Mouse (Mus musculus): ENCODE data around the gene Tsc22d3. TPM values are rescaled to one million over a fixed set of nuclear protein-coding genes. Genes with fewer than 3 reads are reported as not detected.
"Not testable (repeated sequence)": the region's sequence is repeated elsewhere in the genome, so short reads cannot be mapped to it uniquely, and the experiment has no call there.

Tsc22d3 gene
- polyA plus RNA-seq, 2 experiments, result 52.9 to 96.0 TPM

- H3K4me1 ChIP-seq (ENCODE audit: control insufficient read depth, insufficient read depth, low read length), result no peaks in the 10 kb centered on the region
Observed at GRCm38 (mm10) chrX:140511687-140512651, 88.5 kb downstream of the Tsc22d3 start.

GRCm38 (mm10) chrX:140510696-140511429 lies 89.6 kb downstream of the Tsc22d3 start:
- H3K27me3 ChIP-seq (ENCODE audit: control insufficient read depth, insufficient read depth, low read length), result peaks cover 4% of the 10 kb centered on the region; the same call in 1 of the 2 replicates
- H3K4me1 ChIP-seq (ENCODE audit: control insufficient read depth, insufficient read depth, low read length), result no peaks in the 10 kb centered on the region
- 38% methylated on average over 24 of the region's 24 CpGs for WGBS
- peak overlapping the region; percentile 39 for H3K4me2 ChIP-seq (replicated peaks; ENCODE audit: low read depth, low read length, severe bottlenecking)
- no peak for DNase-seq (ENCODE audit: low spot score)
- H3K36me3 ChIP-seq (ENCODE audit: control insufficient read depth, insufficient read depth, low read length), result no peaks in the 10 kb centered on the region
- H3K4me3 ChIP-seq (replicated peaks; ENCODE audit: low read length), result peak overlapping the region; percentile 17
- no peaks in the 10 kb centered on the region for H3K9me3 ChIP-seq (ENCODE audit: control insufficient read depth, low read length)
- no peak for TF ChIP-seq POLR2A (IDR thresholded peaks at IDR 0.05; ENCODE audit: borderline replicate concordance, extremely low read depth, insufficient read depth, insufficient read length)
- H3K9ac ChIP-seq (ENCODE audit: low read depth, low read length, severe bottlenecking), result no peak overlapping the region
- no peak overlapping the region; the same call in 1 of the 2 replicates for H3K27ac ChIP-seq (replicated peaks; ENCODE audit: low read depth, low read length)
- peak; percentile 50 for ATAC-seq (ENCODE audit: low FRiP score, low read depth)

More at GRCm38 (mm10) chrX:140511687-140512651, 88.5 kb downstream of the Tsc22d3 start:
- no peak for ATAC-seq (ENCODE audit: low FRiP score, low read depth)
- 64% methylated on average over 7 of the region's 7 CpGs for WGBS
- H3K9me3 ChIP-seq (ENCODE audit: control insufficient read depth, low read length), result no peaks in the 10 kb centered on the region
- H3K9ac ChIP-seq (ENCODE audit: low read depth, low read length, severe bottlenecking), result no peak overlapping the region
- peaks cover 4% of the 10 kb centered on the region; the same call in 1 of the 2 replicates for H3K27me3 ChIP-seq (ENCODE audit: control insufficient read depth, insufficient read depth, low read length)
- no peak for TF ChIP-seq POLR2A (IDR thresholded peaks at IDR 0.05; ENCODE audit: borderline replicate concordance, extremely low read depth, insufficient read depth, insufficient read length)
- no peak overlapping the region for H3K27ac ChIP-seq (replicated peaks; ENCODE audit: low read depth, low read length)
- no peak for DNase-seq (ENCODE audit: low spot score)
- no peak overlapping the region for H3K4me2 ChIP-seq (replicated peaks; ENCODE audit: low read depth, low read length, severe bottlenecking)
- H3K36me3 ChIP-seq (ENCODE audit: control insufficient read depth, insufficient read depth, low read length), result no peaks in the 10 kb centered on the region
- H3K4me3 ChIP-seq (replicated peaks; ENCODE audit: low read length), result no peak overlapping the region

DNA sequence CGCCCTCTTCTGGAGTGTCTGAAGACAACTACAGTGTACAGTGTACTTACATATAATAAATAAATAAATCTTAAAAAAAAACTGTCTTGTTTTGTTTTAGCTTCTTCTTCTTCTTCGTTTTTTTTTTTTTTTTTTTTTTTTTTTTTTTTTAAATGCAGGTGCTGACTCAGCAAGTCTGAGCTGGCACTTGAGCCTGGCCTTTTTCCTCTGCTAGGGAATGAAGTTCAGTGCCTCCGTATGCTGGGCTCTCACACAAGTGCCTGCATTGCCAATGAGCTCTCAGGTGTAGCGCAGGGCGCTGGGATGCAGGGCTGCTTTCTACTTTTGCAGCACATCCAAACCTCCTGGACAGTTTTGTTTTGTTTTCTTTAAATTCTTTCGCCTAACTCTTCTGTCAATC lies 90.6 kb downstream of the Tsc22d3 start:
- 69% methylated on average over 6 of the region's 6 CpGs for WGBS
- peaks cover 4% of the 10 kb centered on the region; the same call in 1 of the 2 replicates for H3K27me3 ChIP-seq (ENCODE audit: control insufficient read depth, insufficient read depth, low read length)
- TF ChIP-seq POLR2A (IDR thresholded peaks at IDR 0.05; ENCODE audit: borderline replicate concordance, extremely low read depth, insufficient read depth, insufficient read length), result no peak
- H3K27ac ChIP-seq (replicated peaks; ENCODE audit: low read depth, low read length), result no peak overlapping the region
- no peaks in the 10 kb centered on the region for H3K4me1 ChIP-seq (ENCODE audit: control insufficient read depth, insufficient read depth, low read length)
- H3K4me3 ChIP-seq (replicated peaks; ENCODE audit: low read length), result no peak overlapping the region
- ATAC-seq (ENCODE audit: low FRiP score, low read depth) (no peak), DNase-seq (ENCODE audit: low spot score) (no peak)
- H3K36me3 ChIP-seq (ENCODE audit: control insufficient read depth, insufficient read depth, low read length), result no peaks in the 10 kb centered on the region
- no peak overlapping the region for H3K9ac ChIP-seq (ENCODE audit: low read depth, low read length, severe bottlenecking)
- no peak overlapping the region for H3K4me2 ChIP-seq (replicated peaks; ENCODE audit: low read depth, low read length, severe bottlenecking)
- no peaks in the 10 kb centered on the region for H3K9me3 ChIP-seq (ENCODE audit: control insufficient read depth, low read length)

DNA sequence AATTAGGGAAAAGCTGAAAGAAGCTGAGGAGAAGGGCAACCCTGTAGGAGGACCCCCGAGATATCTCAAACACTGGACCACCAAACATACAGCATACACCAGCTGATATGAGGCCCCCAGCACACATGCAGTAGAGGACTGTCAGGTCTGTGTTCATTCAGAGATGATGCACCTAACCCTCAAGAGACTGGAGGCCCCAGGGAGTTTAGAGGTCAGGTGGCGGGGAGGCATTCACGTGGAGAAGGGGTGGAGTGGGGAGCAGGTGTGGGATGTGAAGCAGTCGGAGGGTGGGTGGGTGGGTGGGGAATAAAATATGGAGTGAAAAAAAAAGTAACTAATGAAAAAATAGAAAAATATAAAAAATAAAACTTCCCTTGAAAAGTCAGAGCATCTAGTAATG lies 91.7 kb downstream of the Tsc22d3 start:
- H3K4me1 ChIP-seq (ENCODE audit: control insufficient read depth, insufficient read depth, low read length); H3K27ac ChIP-seq (replicated peaks; ENCODE audit: low read depth, low read length); DNase-seq (ENCODE audit: low spot score); ATAC-seq (ENCODE audit: low FRiP score, low read depth); H3K36me3 ChIP-seq (ENCODE audit: control insufficient read depth, insufficient read depth, low read length); H3K27me3 ChIP-seq (ENCODE audit: control insufficient read depth, insufficient read depth, low read length); H3K9ac ChIP-seq (ENCODE audit: low read depth, low read length, severe bottlenecking); H3K9me3 ChIP-seq (ENCODE audit: control insufficient read depth, low read length); H3K4me3 ChIP-seq (replicated peaks; ENCODE audit: low read length); H3K4me2 ChIP-seq (replicated peaks; ENCODE audit: low read depth, low read length, severe bottlenecking): not testable (repeated sequence)
- WGBS, result 81% methylated on average over 4 of the region's 4 CpGs

- no peak overlapping the region for H3K4me3 ChIP-seq (replicated peaks; ENCODE audit: low read length)
- no peaks in the 10 kb centered on the region; the same call in 1 of the 2 replicates for H3K27me3 ChIP-seq (ENCODE audit: control insufficient read depth, insufficient read depth, low read length)
- ATAC-seq (ENCODE audit: low FRiP score, low read depth) (no peak), DNase-seq (ENCODE audit: low spot score) (no peak)
- no peaks in the 10 kb centered on the region for H3K4me1 ChIP-seq (ENCODE audit: control insufficient read depth, insufficient read depth, low read length)
- no peak overlapping the region for H3K9ac ChIP-seq (ENCODE audit: low read depth, low read length, severe bottlenecking)
- 90% methylated on average over 1 of the region's 1 CpGs for WGBS
- no peaks in the 10 kb centered on the region for H3K36me3 ChIP-seq (ENCODE audit: control insufficient read depth, insufficient read depth, low read length)
- H3K4me2 ChIP-seq (replicated peaks; ENCODE audit: low read depth, low read length, severe bottlenecking), result no peak overlapping the region
- TF ChIP-seq POLR2A (IDR thresholded peaks at IDR 0.05; ENCODE audit: borderline replicate concordance, extremely low read depth, insufficient read depth, insufficient read length), result no peak
- no peaks in the 10 kb centered on the region for H3K9me3 ChIP-seq (ENCODE audit: control insufficient read depth, low read length)
- no peak overlapping the region for H3K27ac ChIP-seq (replicated peaks; ENCODE audit: low read depth, low read length)
Observed at GRCm38 (mm10) chrX:140507377-140507776, 93.1 kb downstream of the Tsc22d3 start.

Data from limb, embryonic 14.5 days (tissue).